Mouse (Mus musculus): ENCODE data around the gene Pdzd7.
A peak's percentile ranks its signal among the peaks of the same experiment; 100 is the strongest.

Gene Pdzd7

DNA sequence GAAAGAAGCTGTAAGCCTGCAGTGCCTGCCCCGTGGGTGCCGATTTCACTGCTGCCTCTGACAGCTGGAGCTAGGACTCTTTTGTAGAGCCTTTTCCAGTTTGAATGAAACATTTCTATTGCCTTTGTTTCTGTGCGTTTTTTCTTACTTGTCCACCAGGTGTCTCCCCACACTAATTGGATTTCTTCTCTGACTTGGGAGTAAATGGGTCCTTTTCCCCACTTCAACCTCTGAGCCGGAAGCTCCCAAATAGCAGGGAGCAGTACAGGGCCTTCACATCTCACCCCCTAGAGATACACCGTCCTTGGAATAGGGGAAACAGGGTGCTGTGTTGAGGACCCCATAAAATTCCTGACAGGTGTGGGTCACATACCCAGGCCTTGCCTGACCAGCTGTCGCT, 32.9 kb downstream of the Pdzd7 start:
- DNase-seq (ENCODE audit: low read depth, low spot score) = no peak

- DNase-seq (ENCODE audit: low read depth, low spot score) = no peak
Measured at GRCm38 (mm10) chr19:45012219-45012618, 33.3 kb downstream of the Pdzd7 start.

- no peak for DNase-seq (ENCODE audit: low read depth, low spot score)
Measured at GRCm38 (mm10) chr19:45010646-45011045, 34.9 kb downstream of the Pdzd7 start.

DNA sequence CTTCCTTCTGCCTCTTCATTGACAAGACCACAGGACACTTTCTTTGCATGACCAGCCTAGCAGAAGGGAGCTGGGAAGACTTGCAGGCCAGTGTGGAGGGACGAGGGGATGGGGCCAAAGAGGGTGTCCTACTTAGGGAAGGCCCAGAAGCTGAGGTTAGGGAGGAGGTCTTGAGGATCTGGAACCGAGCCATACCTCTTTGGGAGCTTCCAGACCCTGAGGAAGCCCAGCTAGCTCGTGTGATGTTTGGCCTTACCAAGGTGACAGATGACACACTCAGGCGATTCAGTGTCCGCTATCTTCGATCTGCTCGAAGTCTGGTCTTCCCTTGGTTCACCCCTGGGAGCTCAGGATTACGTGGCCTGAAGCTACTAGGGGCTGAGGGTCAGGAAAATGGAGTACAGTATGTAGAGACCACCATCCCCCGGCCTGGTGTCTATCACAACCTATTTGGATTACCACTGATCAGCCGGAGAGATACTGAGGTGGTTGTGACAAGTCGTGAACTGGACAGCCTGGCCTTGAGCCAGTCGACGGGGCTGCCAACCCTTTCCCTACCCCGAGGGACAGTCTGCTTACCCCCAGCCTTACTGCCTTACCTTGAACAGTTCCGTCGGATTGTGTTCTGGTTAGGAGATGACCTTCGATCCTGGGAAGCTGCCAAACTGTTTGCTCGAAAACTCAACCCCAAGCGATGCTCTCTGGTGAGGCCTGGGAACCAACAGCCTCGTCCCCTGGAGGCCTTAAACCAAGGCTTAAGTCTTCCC, 37.9 kb downstream of the Pdzd7 start:
- DNase-seq (ENCODE audit: low read depth, low spot score) = no peak

- peak; percentile 50 for DNase-seq (ENCODE audit: low read depth, low spot score)
Measured at GRCm38 (mm10) chr19:45007021-45007420, 38.5 kb downstream of the Pdzd7 start.

DNA sequence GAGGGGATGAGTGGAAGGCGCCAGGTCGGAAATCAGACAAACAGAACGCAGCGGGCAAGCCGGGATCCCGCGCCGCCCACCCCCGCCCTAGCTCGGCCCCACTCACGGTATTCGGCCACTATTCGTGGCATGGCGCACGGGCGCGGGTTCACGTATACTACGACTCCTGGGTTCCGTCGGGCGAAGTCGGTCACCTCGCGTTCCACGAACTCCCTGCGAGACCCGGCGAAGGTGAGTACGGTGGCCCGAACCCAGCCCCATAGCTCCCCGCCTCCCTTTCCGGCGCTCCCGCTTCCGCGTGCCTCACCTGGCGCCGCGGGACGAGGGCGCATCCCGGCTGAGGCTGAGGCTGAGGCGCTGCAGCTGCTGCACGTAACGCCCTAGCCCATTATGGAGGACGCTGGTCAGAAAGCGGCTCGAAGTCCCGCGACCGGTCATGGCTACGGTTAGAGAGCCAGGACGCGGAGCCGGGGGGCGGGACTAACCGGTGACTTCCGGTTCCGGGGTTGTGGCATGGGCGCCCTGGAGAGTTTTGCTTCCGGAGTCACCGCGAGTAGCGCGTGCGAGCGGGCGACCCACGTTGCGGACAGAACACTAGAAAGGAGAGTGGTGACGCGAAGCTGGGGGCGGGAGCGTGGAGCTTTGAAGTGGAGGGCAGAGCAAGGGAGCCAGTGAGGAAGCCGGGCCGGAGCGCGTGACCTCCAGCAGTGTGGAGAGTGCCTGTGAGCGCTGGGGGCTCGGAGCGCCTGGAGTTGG, 39.4 kb downstream of the Pdzd7 start, which contains the start of gene Mrpl43:
Gene Mrpl43 (minus strand): TSS at position 486 of the 756 bp plus-strand sequence.
- DNase-seq (ENCODE audit: low read depth, low spot score) = peak; percentile 96

DNA sequence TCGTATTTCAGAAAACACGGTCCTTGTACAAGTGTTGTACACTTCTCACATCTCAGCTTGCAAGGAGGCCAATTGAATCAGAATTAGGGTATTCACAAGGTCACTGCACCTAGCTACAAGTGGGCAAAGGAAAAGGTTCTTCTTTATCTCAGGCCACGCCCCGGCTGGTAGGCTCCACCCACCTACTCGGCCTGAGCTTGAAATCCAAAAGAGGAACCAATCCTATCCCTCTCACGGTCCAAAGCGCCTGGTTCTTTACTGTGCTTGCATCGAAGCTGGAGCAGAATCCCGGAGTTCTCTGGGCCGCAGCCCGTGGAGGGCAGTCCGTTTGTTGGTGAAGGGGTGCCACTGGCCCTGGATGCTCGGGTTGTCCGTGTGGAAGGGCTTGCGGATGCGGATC, 40.1 kb downstream of the Pdzd7 start, which contains the start of gene Twnk:
Gene Twnk (plus strand): TSS at position 220 of the 400 bp plus-strand sequence.
- DNase-seq (ENCODE audit: low read depth, low spot score) = peak; percentile 53

- DNase-seq (ENCODE audit: low read depth, low spot score) = no peak
Measured at GRCm38 (mm10) chr19:45003740-45004516, 41.6 kb downstream of the Pdzd7 start.

DNA sequence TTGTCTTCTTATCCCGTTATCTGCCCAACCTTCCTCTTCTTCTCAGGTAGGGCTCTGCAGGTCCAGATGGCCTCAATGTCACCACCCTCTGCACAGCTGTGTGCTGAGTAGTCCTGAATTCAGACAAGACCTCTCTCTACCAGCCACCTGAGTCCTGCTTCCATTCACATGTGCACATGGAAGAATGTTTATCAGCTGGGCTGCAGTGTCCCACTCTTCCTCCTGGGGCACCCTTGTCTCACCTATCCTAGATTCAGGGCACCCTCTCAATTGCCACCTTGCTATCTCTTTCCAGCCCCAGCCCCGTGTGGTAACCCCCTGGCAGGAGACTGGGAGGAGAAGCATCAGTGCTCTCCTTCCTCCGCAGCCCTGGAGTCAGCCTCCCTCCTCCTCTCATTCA, 43.2 kb downstream of the Pdzd7 start:
- no peak for DNase-seq (ENCODE audit: low read depth, low spot score)

- no peak for DNase-seq (ENCODE audit: low read depth, low spot score)
Measured at GRCm38 (mm10) chr19:44999647-45000046, 45.9 kb downstream of the Pdzd7 start.

GRCm38 (mm10) chr19:44997786-44998185, 47.7 kb downstream of the Pdzd7 start:
- DNase-seq (ENCODE audit: low read depth, low spot score) = no peak

DNA sequence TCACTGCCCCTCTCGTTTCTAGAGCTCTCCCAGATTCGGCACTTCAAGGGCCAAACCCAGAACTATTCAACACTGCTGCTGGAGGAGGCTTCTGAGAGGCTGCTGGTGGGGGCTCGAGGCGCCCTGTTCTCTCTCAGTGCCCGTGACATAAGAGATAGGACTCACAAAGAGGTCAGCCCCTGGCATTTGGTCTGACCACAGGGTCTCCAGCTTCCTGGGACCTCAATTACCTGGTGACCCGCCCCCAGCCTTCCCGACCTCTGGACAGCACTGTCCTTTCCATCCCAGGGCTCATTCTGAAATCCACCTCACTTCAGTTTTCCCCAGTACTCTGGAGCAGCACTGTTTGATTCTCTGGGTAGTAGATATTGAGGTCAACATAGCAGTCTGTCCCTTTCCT, 52.8 kb downstream of the Pdzd7 start:
- DNase-seq (ENCODE audit: low read depth, low spot score) = no peak

GRCm38 (mm10) chr19:44992246-44992645, 53.3 kb downstream of the Pdzd7 start:
- DNase-seq (ENCODE audit: low read depth, low spot score) = no peak

DNA sequence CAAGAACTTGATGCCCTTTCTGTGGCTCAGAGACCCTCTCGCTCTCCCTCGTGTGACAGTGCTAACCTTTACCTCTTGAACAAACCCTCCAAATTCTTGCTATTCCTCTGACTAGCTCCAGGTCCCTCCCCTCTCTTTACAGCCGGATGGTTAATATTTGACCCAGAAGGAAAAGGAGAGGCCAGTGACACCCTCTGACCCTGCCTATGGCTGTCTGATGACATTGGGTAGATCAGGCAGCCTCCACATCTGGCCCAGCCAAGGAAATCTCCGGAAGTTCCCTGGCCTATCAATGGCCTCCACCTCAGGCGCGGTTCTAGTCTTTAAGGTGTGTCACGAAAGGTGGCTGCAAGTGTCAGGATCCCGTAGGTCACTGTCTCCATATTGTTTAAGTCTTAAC, 54.5 kb downstream of the Pdzd7 start:
- no peak for DNase-seq (ENCODE audit: low read depth, low spot score)

GRCm38 (mm10) chr19:44989567-44990495, 55.7 kb downstream of the Pdzd7 start:
- no peak for DNase-seq (ENCODE audit: low read depth, low spot score)

DNA sequence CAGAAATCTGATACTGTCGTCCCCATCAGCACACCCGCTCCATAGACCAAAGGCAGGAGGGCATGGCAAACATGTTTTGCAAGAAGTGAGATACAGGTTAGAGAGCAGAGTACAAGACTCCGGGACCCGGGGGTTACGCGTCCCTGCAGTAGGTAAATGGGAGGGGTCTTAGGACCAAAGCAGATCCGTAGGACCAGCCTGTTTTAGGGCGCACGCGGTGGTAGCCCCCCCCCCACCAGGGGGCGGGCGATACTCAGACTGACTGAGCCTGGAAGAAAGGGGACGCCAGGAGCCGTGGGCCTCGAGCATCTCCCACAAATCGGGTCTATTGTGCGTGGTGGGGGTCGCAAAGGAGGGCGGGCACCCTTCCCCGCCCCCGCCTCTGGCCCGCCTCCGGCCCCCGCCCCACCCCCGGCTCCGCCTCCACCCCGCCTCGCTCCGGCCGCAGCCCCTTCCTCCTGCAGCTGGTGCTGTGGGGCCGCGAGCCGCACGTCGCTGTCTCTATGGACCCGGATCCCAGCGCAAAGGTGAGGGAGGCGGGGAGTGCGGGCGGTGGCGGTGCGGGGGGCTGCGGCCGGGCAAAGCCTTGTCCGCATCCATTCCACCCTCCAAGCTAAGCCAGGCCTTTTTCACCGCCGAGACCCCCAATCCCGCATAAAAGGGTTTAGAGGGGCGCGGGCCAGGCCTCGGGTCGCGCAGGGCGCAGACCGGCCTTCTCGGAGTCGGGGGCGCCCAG, 56.5 kb downstream of the Pdzd7 start, which contains the start of gene Sema4g:
Gene Sema4g (plus strand): TSS at position 271 of the 736 bp plus-strand sequence.
- DNase-seq (ENCODE audit: low read depth, low spot score) = peak; percentile 29

GRCm38 (mm10) chr19:44988321-44988720, 57.2 kb downstream of the Pdzd7 start:
- DNase-seq (ENCODE audit: low read depth, low spot score) = no peak

DNA sequence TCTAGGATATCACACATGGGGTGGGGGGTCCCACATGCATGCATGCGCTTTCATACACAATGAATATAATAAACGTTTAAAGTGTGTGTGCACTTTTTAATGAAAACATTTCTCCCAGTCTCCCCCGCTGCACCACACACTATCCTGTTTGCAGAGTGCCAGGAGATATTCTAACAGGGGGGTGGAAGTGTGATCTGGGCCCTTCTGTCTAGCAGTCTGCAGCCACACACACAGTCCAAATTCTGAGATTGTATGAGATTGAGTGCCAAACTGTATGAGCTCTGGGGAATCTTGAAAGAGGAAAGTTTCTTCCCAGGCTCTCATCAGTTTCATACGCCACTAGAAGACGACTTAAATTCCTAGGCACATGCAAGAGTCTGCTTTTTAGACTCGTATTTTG, 57.7 kb downstream of the Pdzd7 start:
- no peak for DNase-seq (ENCODE audit: low read depth, low spot score)

GRCm38 (mm10) chr19:44987004-44987403, 58.5 kb downstream of the Pdzd7 start:
- no peak for DNase-seq (ENCODE audit: low read depth, low spot score)
